Mouse (Mus musculus): ENCODE measurements around the gene Adam12. TPM values are rescaled to one million over a fixed set of nuclear protein-coding genes. Genes with fewer than 3 reads are reported as not detected.
"Not testable (repeated sequence)": the region's sequence is repeated elsewhere in the genome, so short reads cannot be mapped to it uniquely, and the experiment has no call there.

Adam12 gene
- total RNA-seq, 2 experiments from 2014 or later, result 7.1 TPM

GRCm38 (mm10) chr7:133928981-133929380 lies 303.0 kb downstream of the Adam12 start:
- DNase-seq, result no peak

DNA sequence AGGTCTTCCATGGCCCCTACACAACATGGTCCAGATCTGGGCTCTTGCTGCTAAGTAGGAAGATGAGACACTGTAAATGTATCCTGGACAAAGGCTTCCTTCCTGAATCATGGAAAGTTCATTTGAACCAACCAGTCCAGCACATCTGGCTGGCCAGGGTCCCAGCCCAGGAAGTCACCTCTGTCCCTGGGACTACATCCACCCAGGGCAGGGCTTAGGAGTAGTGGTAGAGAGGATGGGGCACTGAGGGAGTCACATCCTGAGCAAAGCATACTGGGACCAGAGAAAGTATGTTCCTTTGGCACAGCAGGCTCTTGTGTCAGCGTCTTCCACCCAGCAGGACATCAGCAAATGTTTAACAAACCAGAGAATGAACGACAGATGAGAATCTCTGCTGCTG lies 306.2 kb downstream of the Adam12 start:
- no peak for DNase-seq

- DNase-seq, result no peak
Observed at GRCm38 (mm10) chr7:133923994-133924393, 308.0 kb downstream of the Adam12 start.

DNA sequence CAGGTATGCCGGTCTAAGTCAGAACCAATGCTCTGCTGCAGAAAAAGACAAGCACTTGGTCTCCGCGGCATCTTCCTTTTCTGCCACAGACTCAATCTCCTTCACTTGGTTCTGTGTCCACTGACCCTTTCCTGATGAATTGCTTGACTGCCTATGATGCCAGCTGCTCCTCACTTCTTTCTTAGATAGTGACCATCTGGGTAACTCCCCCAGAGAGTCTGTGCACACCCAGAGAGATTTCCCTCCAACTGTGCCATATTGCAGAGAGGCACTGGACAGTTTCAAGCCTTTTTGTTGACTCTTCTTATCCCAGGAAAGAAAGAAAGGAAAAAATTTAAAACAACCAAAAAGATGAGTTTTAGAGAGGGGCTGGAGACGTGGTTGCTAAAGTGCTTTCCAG lies 310.7 kb downstream of the Adam12 start:
- DNase-seq, result no peak

DNA sequence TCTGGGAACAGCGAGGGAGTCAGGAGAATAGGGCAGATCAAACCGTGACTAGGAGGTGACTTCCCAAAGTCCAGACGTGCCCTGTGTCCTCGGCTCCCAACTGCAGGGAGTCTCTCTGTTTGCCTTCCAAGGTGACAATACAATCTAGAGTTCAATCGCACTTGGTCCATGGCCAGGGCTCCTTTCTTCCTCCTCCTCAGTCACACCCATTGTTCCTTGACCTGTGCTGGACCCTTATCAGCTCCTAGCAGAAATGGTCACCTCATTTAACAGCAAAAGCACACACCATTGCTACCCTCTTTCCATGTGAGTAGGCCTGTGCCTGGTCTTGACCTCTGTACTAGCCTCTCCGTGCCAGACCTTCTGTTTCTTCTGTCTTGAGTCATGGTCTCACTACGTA lies 311.2 kb downstream of the Adam12 start:
- DNase-seq, result no peak

DNA sequence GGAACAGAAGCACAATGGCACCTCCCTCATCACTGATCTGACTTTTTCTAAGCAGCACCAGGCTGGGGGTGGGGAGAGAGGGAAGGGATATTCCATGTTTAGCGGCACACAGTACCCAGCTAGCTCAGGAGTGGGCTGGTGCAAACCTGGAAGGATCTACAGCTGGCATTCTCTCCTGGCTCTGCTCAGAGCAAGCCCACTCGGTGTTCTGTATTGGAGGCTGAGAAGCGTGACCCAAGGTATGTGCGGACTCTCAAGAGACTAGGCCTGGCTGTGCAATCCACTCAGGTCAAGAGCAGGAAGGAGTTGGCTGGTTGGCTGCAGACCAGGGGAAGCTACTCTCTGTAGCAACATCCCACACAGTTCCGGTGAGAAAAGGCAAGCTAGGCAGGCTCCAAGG lies 312.0 kb downstream of the Adam12 start:
- peak; percentile 33 for DNase-seq

DNA sequence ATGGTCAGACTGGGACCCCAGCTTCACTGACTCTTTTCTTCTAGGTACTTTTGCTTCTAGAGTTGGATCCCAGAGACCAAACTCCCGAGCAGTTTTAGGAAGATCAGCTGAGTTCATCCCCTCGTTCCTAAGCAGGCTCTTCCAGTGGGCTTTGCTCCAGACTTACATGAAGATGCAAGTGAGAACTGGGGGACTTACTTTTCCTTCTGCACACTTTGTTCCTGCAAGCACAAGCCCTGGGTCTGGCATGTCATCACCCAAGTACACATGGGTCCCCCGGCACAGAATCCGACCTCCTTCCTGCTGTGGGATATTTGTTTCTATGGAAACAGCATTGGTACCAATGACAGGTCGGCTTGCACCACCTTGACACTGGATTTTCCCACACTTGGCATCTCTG lies 312.6 kb downstream of the Adam12 start:
- DNase-seq, result no peak

- no peak for DNase-seq
Observed at GRCm38 (mm10) chr7:133916230-133916629, 315.7 kb downstream of the Adam12 start.

- DNase-seq, result peak; percentile 69 to 70
Observed at GRCm38 (mm10) chr7:133911881-133912280, 320.1 kb downstream of the Adam12 start.

GRCm38 (mm10) chr7:133909833-133910375 lies 322.0 kb downstream of the Adam12 start:
- DNase-seq, result no peak

- DNase-seq, result no peak
Observed at GRCm38 (mm10) chr7:133908966-133909365, 323.0 kb downstream of the Adam12 start.

GRCm38 (mm10) chr7:133899391-133899790 lies 332.6 kb downstream of the Adam12 start:
- no peak for DNase-seq

DNA sequence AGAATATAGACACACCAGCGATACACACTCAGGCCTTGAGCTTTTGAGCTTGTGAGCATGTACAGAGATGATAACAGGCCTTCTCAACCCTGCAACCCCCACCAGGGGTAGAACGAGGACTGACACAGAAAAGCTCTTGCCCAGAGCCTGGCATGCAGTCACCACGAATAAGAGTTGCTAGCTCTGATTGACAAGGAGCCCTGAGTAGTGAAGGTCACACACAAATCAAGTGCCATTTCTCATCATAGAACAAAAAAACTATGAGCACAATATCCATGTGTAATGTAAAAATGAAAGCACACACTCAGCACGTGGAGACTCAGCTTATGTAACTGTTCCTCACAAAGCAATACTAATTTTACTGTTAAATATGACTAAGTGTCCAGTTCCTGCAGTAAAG lies 340.1 kb downstream of the Adam12 start:
- no peak for DNase-seq

GRCm38 (mm10) chr7:133891298-133891697 lies 340.6 kb downstream of the Adam12 start:
- no peak for DNase-seq

DNA sequence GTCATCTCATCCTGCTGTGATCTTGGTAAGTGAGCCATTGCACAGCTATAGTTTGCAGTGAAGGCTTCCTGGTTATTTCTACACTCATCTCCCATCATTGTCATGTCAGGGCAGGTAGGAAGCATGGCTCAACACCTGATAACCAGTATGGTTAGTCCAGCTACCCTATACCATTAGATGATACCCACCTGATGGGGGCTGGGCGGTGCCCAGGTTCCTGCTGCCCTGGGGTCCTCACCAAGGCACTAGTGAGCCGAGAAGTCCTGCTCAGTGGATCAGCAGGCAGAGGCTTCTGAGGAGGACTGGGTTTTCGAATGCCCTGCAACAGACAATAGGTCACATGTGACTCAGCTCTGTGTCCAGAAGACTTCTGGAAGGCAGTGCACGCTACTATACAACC lies 342.0 kb downstream of the Adam12 start:
- DNase-seq, result no peak

- DNase-seq, result no peak
Observed at GRCm38 (mm10) chr7:133888926-133889920, 342.7 kb downstream of the Adam12 start.

- not testable (repeated sequence) for DNase-seq
Observed at GRCm38 (mm10) chr7:133884759-133885431, 347.1 kb downstream of the Adam12 start.

DNA sequence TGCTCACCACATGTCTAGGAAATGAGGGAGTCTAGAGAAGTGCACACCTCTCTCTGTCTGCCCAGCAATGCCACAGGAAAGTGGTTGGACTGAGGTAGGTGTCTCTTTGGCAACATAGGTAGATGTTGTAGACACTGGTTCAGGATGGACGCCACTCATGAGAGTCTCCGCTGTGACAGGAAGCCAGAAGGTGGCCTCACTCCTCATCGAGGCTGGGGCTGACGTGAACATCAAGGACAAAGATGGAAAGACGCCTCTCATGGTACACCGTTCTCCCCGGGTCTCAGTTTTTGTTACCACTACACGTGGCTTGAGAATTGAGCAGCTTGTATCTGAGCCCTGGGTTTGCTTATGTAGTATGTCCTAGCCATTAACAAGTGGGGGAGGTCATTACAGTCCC lies 352.2 kb downstream of the Adam12 start:
- no peak for DNase-seq

GRCm38 (mm10) chr7:133876646-133877342 lies 355.2 kb downstream of the Adam12 start:
- no peak for DNase-seq

GRCm38 (mm10) chr7:133876139-133876538 lies 355.8 kb downstream of the Adam12 start:
- no peak for DNase-seq

DNA sequence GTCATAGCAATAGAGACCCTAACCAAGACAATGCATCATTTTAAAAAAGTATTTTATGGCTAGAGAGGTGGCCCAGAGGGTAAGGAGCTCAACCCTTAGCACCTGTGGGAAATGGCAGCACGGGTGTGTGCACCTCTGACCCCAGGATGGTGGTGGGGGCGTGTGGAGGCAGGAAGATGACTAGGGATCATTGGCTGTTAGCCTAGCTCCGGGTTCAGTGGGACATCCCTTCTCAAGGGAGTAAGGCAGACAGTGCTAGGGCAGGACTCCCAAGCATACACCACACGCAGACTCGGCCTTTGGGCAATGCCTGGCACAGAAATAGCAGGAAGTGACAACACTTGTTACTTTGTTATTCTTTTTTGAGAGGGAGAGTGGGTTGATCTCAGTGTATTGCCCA lies 359.2 kb downstream of the Adam12 start:
- DNase-seq, result no peak

DNA sequence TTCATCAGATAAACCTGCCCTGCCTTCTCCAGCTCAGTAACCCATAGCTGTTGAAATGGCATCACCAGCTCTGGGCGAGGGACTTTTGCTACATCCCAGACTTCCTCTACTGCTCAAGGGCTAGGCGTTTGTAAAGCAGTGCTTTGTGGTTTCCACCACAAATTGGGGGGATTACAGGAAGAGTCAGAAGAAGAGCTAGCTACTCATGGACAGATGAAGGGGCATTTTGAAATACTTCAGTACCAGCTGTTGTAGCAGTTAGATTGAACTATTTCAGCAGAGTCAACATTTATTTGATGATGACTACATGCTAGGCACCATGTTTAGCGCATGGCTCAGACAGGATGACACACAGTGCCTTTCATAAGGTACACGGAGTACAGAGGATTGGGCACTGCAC lies 361.7 kb downstream of the Adam12 start:
- DNase-seq, result no peak

- DNase-seq, result no peak
Observed at GRCm38 (mm10) chr7:133863684-133864083, 368.3 kb downstream of the Adam12 start.
